Mouse (Mus musculus) CH12.LX (cell line): Measurements from ENCODE around the gene C130050O18Rik. TPM values are rescaled to one million over a fixed set of nuclear protein-coding genes. Genes with fewer than 3 reads are reported as not detected.

Experiments used
- DNase-seq: peaks from one replicate; pipeline ENCODE4 v3.0.0-alpha.2; 2013; ENCODE audit errors: extremely low read depth
- H3K27ac ChIP-seq: 2 replicates; pipeline ENCODE4 v1.5.1; 2012; ENCODE audit warnings: low read depth, mild to moderate bottlenecking, control low read depth, moderate library complexity; ENCODE audit not compliant: insufficient read depth
- H3K27me3 ChIP-seq: replicated peaks from 2 replicates; pipeline ENCODE3; 2012; ENCODE audit warnings: inconsistent platforms
- H3K36me3 ChIP-seq, 2 experiments: replicated peaks in 1 of 2; 2 replicates each; pipeline versions ENCODE3 to v1.6.1; 2012; ENCODE audit warnings: inconsistent platforms in 1 of 2, low read length in 1 of 2, mild to moderate bottlenecking in 1 of 2, mixed read lengths in 1 of 2, moderate library complexity in 1 of 2; ENCODE audit not compliant: control insufficient read depth in 1 of 2, insufficient read depth in 1 of 2
- H3K4me1 ChIP-seq, 2 experiments: 2 replicates each; pipeline ENCODE4 v1.6.1; 2012; ENCODE audit warnings: inconsistent platforms in 1 of 2, moderate library complexity in 1 of 2; ENCODE audit not compliant: insufficient read depth in 2 of 2, control insufficient read depth in 1 of 2
- H3K4me2 ChIP-seq: 2 replicates; pipeline ENCODE4 v1.6.1; 2012; ENCODE audit warnings: low read depth, mild to moderate bottlenecking, control low read depth; ENCODE audit not compliant: poor library complexity, insufficient read depth, severe bottlenecking
- H3K4me3 ChIP-seq, 3 experiments: fragments of 150-350 bp in 1 of 3; sonication (generic) in 1 of 3; replicated peaks in 1 of 3; 2 replicates each; pipeline versions ENCODE3 to v1.5.1; 2011 to 2012; ENCODE audit warnings: low read depth in 2 of 3, low read length in 2 of 3, mild to moderate bottlenecking in 2 of 3, moderate library complexity in 2 of 3, control low read depth in 1 of 3, improper control_type of control experiment in 1 of 3, inconsistent platforms in 1 of 3, mixed read lengths in 1 of 3; ENCODE audit not compliant: poor library complexity in 1 of 3
- H3K79me2 ChIP-seq: replicated peaks from 2 replicates; pipeline ENCODE4 v1.6.1; 2012; ENCODE audit warnings: mild to moderate bottlenecking, moderate library complexity; ENCODE audit not compliant: control insufficient read depth, poor library complexity, insufficient read depth, severe bottlenecking; ENCODE audit errors: extremely low read depth
- H3K9ac ChIP-seq: 2 replicates; pipeline ENCODE4 v1.6.1; 2012; ENCODE audit warnings: low read depth, mild to moderate bottlenecking, control low read depth, moderate library complexity; ENCODE audit not compliant: insufficient read depth
- H3K9me3 ChIP-seq: replicated peaks from 2 replicates; pipeline ENCODE3; 2012; ENCODE audit warnings: low read length, inconsistent platforms, mixed read lengths
- CHD1 ChIP-seq: IDR thresholded peaks from 2 replicates; pipeline ENCODE4 v1.6.1; 2012; ENCODE audit warnings: low read depth, low read length, improper control_type of control experiment, inconsistent platforms
- CHD2 ChIP-seq: IDR thresholded peaks from 2 replicates; pipeline ENCODE4 v1.6.1; 2011; ENCODE audit warnings: low read length, improper control_type of control experiment
- CTCF ChIP-seq, 2 experiments: IDR thresholded peaks in 1 of 2; conservative IDR thresholded peaks in 1 of 2; 2 replicates each; pipeline ENCODE4 v1.5.1; 2011 to 2012; ENCODE audit warnings: low read depth in 2 of 2, low read length in 2 of 2, improper control_type of control experiment in 1 of 2, inconsistent platforms in 1 of 2, mild to moderate bottlenecking in 1 of 2, moderate library complexity in 1 of 2
- E2F4 ChIP-seq: IDR thresholded peaks from 2 replicates; pipeline ENCODE4 v1.6.1; 2011; ENCODE audit warnings: low read depth, low read length, improper control_type of control experiment; ENCODE audit not compliant: insufficient replicate concordance
- EP300 ChIP-seq: IDR thresholded peaks from 2 replicates; pipeline ENCODE4 v1.6.1; 2011; ENCODE audit warnings: low read length, improper control_type of control experiment
- ETS1 ChIP-seq: conservative IDR thresholded peaks from 2 replicates; pipeline ENCODE4 v1.6.1; 2012; ENCODE audit warnings: low read depth, mild to moderate bottlenecking, inconsistent platforms, low read length, improper control_type of control experiment, moderate library complexity
- IRF4 ChIP-seq: IDR thresholded peaks from 2 replicates; pipeline ENCODE4 v1.6.1; 2014; ENCODE audit warnings: low read depth, mild to moderate bottlenecking, inconsistent platforms, low read length, improper control_type of control experiment
- JUN ChIP-seq: IDR thresholded peaks from 2 replicates; pipeline ENCODE4 v1.6.1; 2011; ENCODE audit warnings: low read depth, mild to moderate bottlenecking, low read length, improper control_type of control experiment, moderate library complexity; ENCODE audit not compliant: insufficient read depth
- KAT2A ChIP-seq: IDR thresholded peaks from 2 replicates; pipeline ENCODE4 v1.6.1; 2012; ENCODE audit warnings: low read length, improper control_type of control experiment, inconsistent platforms; ENCODE audit not compliant: insufficient replicate concordance
- MAFK ChIP-seq: IDR thresholded peaks from 2 replicates; pipeline ENCODE4 v1.6.1; 2011; ENCODE audit warnings: low read length, improper control_type of control experiment; ENCODE audit not compliant: insufficient replicate concordance
- MAX ChIP-seq: IDR thresholded peaks from 2 replicates; pipeline ENCODE4 v1.6.1; 2011; ENCODE audit warnings: low read length, improper control_type of control experiment
- MEF2A ChIP-seq: IDR thresholded peaks from 2 replicates; pipeline ENCODE4 v1.6.1; 2014; ENCODE audit warnings: low read depth, mild to moderate bottlenecking, inconsistent platforms, low read length, improper control_type of control experiment, borderline replicate concordance
- MXI1 ChIP-seq: IDR thresholded peaks from 2 replicates; pipeline ENCODE4 v1.6.1; 2011; ENCODE audit warnings: mild to moderate bottlenecking, low read depth, low read length, improper control_type of control experiment
- MYC ChIP-seq: IDR thresholded peaks from 2 replicates; pipeline ENCODE4 v1.6.1; 2011; ENCODE audit warnings: low read depth, mild to moderate bottlenecking, improper control_type of control experiment, low read length
- PAX5 ChIP-seq: IDR thresholded peaks from 2 replicates; pipeline ENCODE4 v1.6.1; 2012; ENCODE audit warnings: low read length, inconsistent platforms, mixed read lengths
- POLR2A ChIP-seq: IDR thresholded peaks from 2 replicates; pipeline ENCODE4 v1.6.1; 2011; ENCODE audit warnings: low read depth, mild to moderate bottlenecking, improper control_type of control experiment, low read length
- POLR2AphosphoS2 ChIP-seq: IDR thresholded peaks from 2 replicates; pipeline ENCODE4 v1.6.1; 2011; ENCODE audit warnings: low read depth, low read length, improper control_type of control experiment
- RAD21 ChIP-seq: IDR thresholded peaks from 2 replicates; pipeline ENCODE4 v1.6.1; 2011; ENCODE audit warnings: low read depth, mild to moderate bottlenecking, low read length, improper control_type of control experiment, moderate library complexity
- RCOR1 ChIP-seq: conservative IDR thresholded peaks from 2 replicates; pipeline ENCODE4 v1.6.1; 2012; ENCODE audit warnings: low read depth, mild to moderate bottlenecking, inconsistent platforms, low read length, improper control_type of control experiment
- SIN3A ChIP-seq: IDR thresholded peaks from 2 replicates; pipeline ENCODE4 v1.6.1; 2012; ENCODE audit warnings: low read length, improper control_type of control experiment, inconsistent platforms
- SMC3 ChIP-seq: IDR thresholded peaks from 2 replicates; pipeline ENCODE4 v1.6.1; 2011; ENCODE audit warnings: low read depth, low read length, improper control_type of control experiment
- TBP ChIP-seq: conservative IDR thresholded peaks from 2 replicates; pipeline ENCODE4 v1.6.1; 2011; ENCODE audit warnings: low read depth, low read length, improper control_type of control experiment
- TCF12 ChIP-seq: IDR thresholded peaks from 2 replicates; pipeline ENCODE4 v1.6.1; 2014; ENCODE audit warnings: low read depth, mild to moderate bottlenecking, inconsistent platforms, low read length, improper control_type of control experiment
- USF2 ChIP-seq: conservative IDR thresholded peaks from 2 replicates; pipeline ENCODE4 v1.6.1; 2011; ENCODE audit warnings: low read depth, low read length, improper control_type of control experiment
- ZMIZ1 ChIP-seq: IDR thresholded peaks from 2 replicates; pipeline ENCODE4 v1.6.1; 2012; ENCODE audit warnings: low read depth, mild to moderate bottlenecking, inconsistent platforms, low read length, improper control_type of control experiment
- ZNF384 ChIP-seq: IDR thresholded peaks from 2 replicates; pipeline ENCODE4 v1.6.1; 2012; ENCODE audit warnings: low read depth, low read length, improper control_type of control experiment, inconsistent platforms
- dilution Hi-C: fragments of 300-500 bp; cut with MboI; formaldehyde crosslinking; loops from 2 replicates; pipeline ENCODE4 v1.14.3; 2020; ENCODE audit warnings: low sequenced_read_pairs; ENCODE audit not compliant: extremely low pct_unique_long_range_greater_than_20kb, extremely low pct_ligation_motif_present
- in situ Hi-C: fragments of 300-500 bp; cut with MboI; formaldehyde crosslinking; loops from 3 replicates; pipeline ENCODE4 v1.14.3; 2019; ENCODE audit warnings: low sequenced_read_pairs, low pct_ligation_motif_present, low pct_unique_long_range_greater_than_20kb, mixed read lengths
- polyA plus RNA-seq: library from polyadenylated mRNA; unstranded; fragments of >175 nt; gene quantifications from 2 replicates; pipeline ENCODE4 v1.2.1, GENCODE M21; 2012; ENCODE audit warnings: low read depth; ENCODE audit not compliant: insufficient read length
- total RNA-seq, 2 experiments: library from RNA; depleted of rRNA; stranded (reverse); fragments of 300-350 nt in 1 of 2; fragments of >200 nt in 1 of 2; gene quantifications; 2 replicates each; pipeline ENCODE4 v1.2.3; 2012 to 2014

C130050O18Rik gene
- total and polyA plus RNA-seq, 3 experiments = 0.54 TPM; not detected in 2

- Histone ChIP-seq H3K9me3 (no peaks in the 10 kb centered on the region), H3K36me3 (peaks cover 0 to 45% of the 10 kb centered on the region in 2 experiments), H3K27ac (no peak overlapping the region), H3K27me3 (no peaks in the 10 kb centered on the region), H3K4me1 (peaks cover 10 to 37% of the 10 kb centered on the region in 2 experiments), H3K4me3 (no peak overlapping the region), H3K79me2 (no peaks in the 10 kb centered on the region), H3K4me2 (no peak overlapping the region), H3K9ac (no peak overlapping the region)
- in situ Hi-C loops (no loop called here), dilution Hi-C loops (no loop called here)
- DNase-seq = peak; percentile 81
- TF ChIP-seq MYC (no peak), EP300 (no peak), PAX5 (no peak), POLR2A (no peak), IRF4 (no peak), CHD1 (no peak), ZNF384 (no peak), E2F4 (no peak), RCOR1 (no peak), KAT2A (no peak), TCF12 (no peak), RAD21 (peak; percentile 59), TBP (no peak), USF2 (no peak), ETS1 (no peak), JUN (no peak), MEF2A (no peak), SMC3 (peak; percentile 82), CTCF (conservative IDR thresholded peaks at IDR 0.05 in 1 of 2, IDR thresholded peaks at IDR 0.05 in 1 of 2; ENCODE audit: low read depth in 2 of 2, low read length in 2 of 2) (peak; percentile 68 to 82), MAX (no peak), POLR2AphosphoS2 (no peak), MAFK (no peak), ZMIZ1 (no peak), SIN3A (no peak), MXI1 (no peak), CHD2 (no peak)
These were observed 6.9 kb upstream of the C130050O18Rik start for GRCm38 (mm10) chr5:139397959-139398753.
